Mouse (Mus musculus) bone marrow, adult 2 months (tissue): ENCODE data around the gene H2al1d. TPM values are rescaled to one million over a fixed set of nuclear protein-coding genes. Genes with fewer than 3 reads are reported as not detected.
"Not testable (repeated sequence)": the region's sequence is repeated elsewhere in the genome, so short reads cannot be mapped to it uniquely, and the experiment has no call there.

Experiments used
- H3K27ac ChIP-seq: fragments of 200-500 bp; 2 replicates; pipeline ENCODE4 v1.5.1; 2012; ENCODE audit warnings: low read depth, mild to moderate bottlenecking, control low read depth, inconsistent platforms, low read length; ENCODE audit not compliant: control insufficient read depth, poor library complexity, insufficient read depth
- H3K4me1 ChIP-seq: fragments of 200-500 bp; 2 replicates; pipeline ENCODE4 v1.6.1; 2011; ENCODE audit warnings: low read length; ENCODE audit not compliant: control insufficient read depth, insufficient read depth
- H3K4me3 ChIP-seq: fragments of 200-500 bp; replicated peaks from 2 replicates; pipeline ENCODE3; 2011; ENCODE audit warnings: mild to moderate bottlenecking, low read depth, low read length, control low read depth; ENCODE audit not compliant: control insufficient read depth
- CTCF ChIP-seq: fragments of 200-500 bp; IDR thresholded peaks from 2 replicates; pipeline ENCODE4 v1.5.1; 2011; ENCODE audit warnings: low read length, control low read depth; ENCODE audit not compliant: control insufficient read depth, insufficient read depth
- POLR2A ChIP-seq: fragments of 200-500 bp; IDR thresholded peaks from 2 replicates; pipeline ENCODE4 v1.6.1; 2011; ENCODE audit warnings: low read depth, mild to moderate bottlenecking, control low read depth, low read length, borderline replicate concordance; ENCODE audit not compliant: control insufficient read depth
- WGBS: fragments of 180-500 bp; shearing (Covaris S2); methylation state at CpG from one replicate; pipeline ENCODE4 v1.1.7; 2018; 5-methylcytosine and 5-hydroxymethylcytosine counted together
- polyA plus RNA-seq: library from polyadenylated mRNA; stranded (reverse); fragments of >200 nt; gene quantifications from 2 replicates; pipeline ENCODE4 v1.2.4, GENCODE M21; 2011; ENCODE audit warnings: low replicate concordance; ENCODE audit not compliant: missing spikeins, insufficient read depth, insufficient read length

H2al1d gene
- polyA plus RNA-seq, 1 experiment: not detected

DNA sequence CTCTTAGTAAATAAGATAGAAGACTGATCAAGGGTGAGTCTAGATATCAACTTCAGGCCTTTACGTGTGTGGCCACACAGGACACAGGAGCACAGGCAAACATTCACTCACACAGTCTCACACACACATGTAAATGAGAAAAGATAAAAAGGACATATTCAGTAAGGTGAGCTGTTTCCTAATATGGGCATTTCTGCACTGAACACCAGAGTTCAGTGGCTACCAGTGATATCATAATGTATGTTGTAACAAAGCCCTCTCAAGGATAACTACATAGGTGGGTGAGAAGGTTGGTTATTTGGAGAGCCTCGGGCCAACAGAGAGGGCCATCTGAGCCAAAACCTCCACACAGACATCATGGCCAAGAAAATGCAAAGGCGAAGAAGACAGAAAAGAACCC lies 3.0 kb downstream of the H2al1d start, which contains the start of gene H2al1e:
TSS of gene H2al1e (plus strand) at position 301 of the 400 bp plus-strand sequence.
- H3K27ac ChIP-seq, H3K4me1 ChIP-seq, H3K4me3 ChIP-seq: not testable (repeated sequence)
- no CpG with 5 or more reads among the region's 3 CpGs for WGBS

GRCm38 (mm10) chrX:11314858-11315257 lies 6.2 kb downstream of the H2al1d start, which contains the start of gene H2al1f:
Gene H2al1f, plus strand, starts transcription at chrX:11315158.
- H3K27ac ChIP-seq, H3K4me3 ChIP-seq, H3K4me1 ChIP-seq: not testable (repeated sequence)
- no CpG with 5 or more reads among the region's 6 CpGs for WGBS

GRCm38 (mm10) chrX:11317956-11318355 lies 9.3 kb downstream of the H2al1d start, which contains the start of gene H2al1g:
Gene H2al1g, plus strand, starts transcription at chrX:11318256.
- WGBS: no CpG with 5 or more reads among the region's 3 CpGs

GRCm38 (mm10) chrX:11321192-11321591 lies 12.6 kb downstream of the H2al1d start, which contains the start of gene H2al1h:
Gene H2al1h, plus strand, starts transcription at chrX:11321492.
- WGBS: no CpG with 5 or more reads among the region's 6 CpGs
- H3K4me1 ChIP-seq, H3K27ac ChIP-seq, H3K4me3 ChIP-seq: not testable (repeated sequence)

More at GRCm38 (mm10) chrX:11317956-11318355, 9.3 kb downstream of the H2al1d start, which contains the start of gene H2al1g:
- not testable (repeated sequence) for H3K4me1 ChIP-seq, H3K4me3 ChIP-seq, H3K27ac ChIP-seq

DNA sequence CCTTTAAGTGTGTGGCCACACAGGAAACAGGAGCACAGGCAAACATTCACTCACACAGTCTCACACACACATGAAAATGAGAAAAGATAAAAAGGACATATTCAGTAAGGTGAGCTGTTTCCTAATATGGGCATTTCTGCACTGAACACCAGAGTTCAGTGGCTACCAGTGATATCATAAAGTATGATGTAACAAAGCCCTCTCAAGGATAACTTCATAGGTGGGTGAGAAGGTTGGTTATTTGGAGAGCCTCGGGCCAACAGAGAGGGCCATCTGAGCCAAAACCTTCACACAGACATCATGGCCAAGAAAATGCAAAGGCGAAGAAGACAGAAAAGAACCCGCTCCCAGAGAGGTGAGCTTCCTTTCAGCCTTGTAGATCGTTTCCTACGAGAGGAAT lies 15.7 kb downstream of the H2al1d start, which contains the start of gene H2al1i:
TSS of gene H2al1i (plus strand) at position 301 of the 400 bp plus-strand sequence.
- not testable (repeated sequence) for H3K27ac ChIP-seq, H3K4me1 ChIP-seq, H3K4me3 ChIP-seq
- no CpG with 5 or more reads among the region's 5 CpGs for WGBS

DNA sequence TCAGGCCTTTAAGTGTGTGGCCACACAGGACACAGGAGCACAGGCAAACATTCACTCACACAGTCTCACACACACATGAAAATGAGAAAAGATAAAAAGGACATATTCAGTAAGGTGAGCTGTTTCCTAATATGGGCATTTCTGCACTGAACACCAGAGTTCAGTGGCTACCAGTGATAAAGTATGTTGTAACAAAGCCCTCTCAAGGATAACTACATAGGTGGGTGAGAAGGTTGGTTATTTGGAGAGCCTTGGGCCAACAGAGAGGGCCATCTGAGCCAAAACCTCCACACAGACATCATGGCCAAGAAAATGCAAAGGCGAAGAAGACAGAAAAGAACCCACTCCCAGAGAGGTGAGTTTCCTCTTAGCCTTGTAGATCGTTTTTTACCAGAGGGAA lies 18.9 kb downstream of the H2al1d start, which contains the start of gene H2al1j:
TSS of gene H2al1j (plus strand) at position 301 of the 400 bp plus-strand sequence.
- WGBS: 84% methylated on average over 2 of the region's 2 CpGs
- not testable (repeated sequence) for H3K4me3 ChIP-seq, H3K27ac ChIP-seq, H3K4me1 ChIP-seq

DNA sequence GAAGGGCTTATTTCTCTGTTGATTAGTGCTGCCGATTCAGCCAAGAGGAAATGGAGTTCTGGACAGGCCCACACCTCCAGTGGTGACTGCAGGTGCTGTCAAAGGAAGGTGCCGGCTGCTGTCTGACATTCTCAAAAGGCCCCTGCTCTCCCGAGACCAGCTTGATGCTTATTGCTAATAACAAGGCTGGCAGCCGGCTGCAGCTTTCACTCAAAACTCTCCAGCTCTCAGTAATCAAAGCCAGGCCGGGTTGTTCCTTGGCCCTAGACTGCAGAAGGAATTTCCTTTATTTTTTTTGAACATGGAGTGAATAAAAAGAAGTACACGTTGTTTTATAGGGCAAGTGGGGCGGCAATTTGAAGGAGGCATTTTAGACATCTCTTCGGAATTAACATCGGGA lies 37.1 kb downstream of the H2al1d start:
- 73% methylated on average over 9 of the region's 9 CpGs for WGBS
- TF ChIP-seq CTCF (no peak), POLR2A (no peak)
- no peak overlapping the region for H3K27ac ChIP-seq
- H3K4me1 ChIP-seq: no peaks in the 10 kb centered on the region
- H3K4me3 ChIP-seq: no peak overlapping the region

GRCm38 (mm10) chrX:11346756-11347155 lies 38.1 kb downstream of the H2al1d start:
- Histone ChIP-seq H3K27ac (no peak overlapping the region), H3K4me1 (no peaks in the 10 kb centered on the region), H3K4me3 (no peak overlapping the region)
- 82% methylated on average over 3 of the region's 3 CpGs for WGBS
- TF ChIP-seq CTCF: no peak
- TF ChIP-seq POLR2A: no peak

Other genes with a start within 250 kb of the H2al1d start
- gene H2al1a, start 9.6 kb upstream of the H2al1d start, polyA plus RNA-seq: not detected in 2 replicates
- gene H2al1b, start 6.4 kb upstream of the H2al1d start, polyA plus RNA-seq: not detected in 2 replicates
- not detected in 2 replicates for gene H2al1c, start 3.2 kb upstream of the H2al1d start, polyA plus RNA-seq
- gene H2al1e, start 3.1 kb downstream of the H2al1d start, polyA plus RNA-seq: 3.4 TPM in 1 of 2 replicates, not detected in the other
- not detected in 2 replicates for gene H2al1f, start 6.3 kb downstream of the H2al1d start, polyA plus RNA-seq
- gene H2al1g, start 9.4 kb downstream of the H2al1d start, polyA plus RNA-seq: not detected in 2 replicates
- not detected in 2 replicates for gene H2al1h, start 12.7 kb downstream of the H2al1d start, polyA plus RNA-seq
- gene H2al1i, start 15.8 kb downstream of the H2al1d start, polyA plus RNA-seq: not detected in 2 replicates
- not detected in 2 replicates for gene H2al1j, start 19.0 kb downstream of the H2al1d start, polyA plus RNA-seq